ENCODE assay signal across 22 mouse cellular contexts in genomic region chr7:16499671-16500104, GRCm38 (mm10). TPM values are rescaled to one million over a fixed set of nuclear protein-coding genes. Genes with fewer than 3 reads are reported as not detected.
DNase-seq lines count a peak whose midpoint lies in the region; ATAC-seq and TF ChIP-seq lines count a peak whose summit lies in the region.
"Had no signal": no experiment of that assay in that cellular context is flagged by ENCODE, and none has a peak within 500 bp of the region (broad histone marks: within the 10 kb centered on the region; RNA-seq: fewer than 3 reads in every experiment).

No protein-coding gene starts in this region.

- TF ChIP-seq CTCF in intestine, postnatal 0 days (IDR thresholded peaks at IDR 0.05; ENCODE audit: low read depth): no peak

- H3K9ac ChIP-seq in forebrain, embryonic 14.5 days (ENCODE audit: low read length): no peak overlapping the region
- no peak overlapping the region for H3K9ac ChIP-seq in forebrain, embryonic 11.5 days (ENCODE audit: low read length)
- H3K9ac ChIP-seq in intestine, embryonic 16.5 days (ENCODE audit: low read depth, low read length): no peak overlapping the region
- no peak overlapping the region for H3K9ac ChIP-seq in intestine, postnatal 0 days (ENCODE audit: low read depth, low read length)
- H3K9ac ChIP-seq in neural tube, embryonic 14.5 days (replicated peaks; ENCODE audit: low read depth, low read length): no peak overlapping the region
- H3K9ac ChIP-seq: embryonic facial prominence, embryonic 12.5 days; limb, embryonic 12.5 days; liver, embryonic 13.5 days; lung, embryonic 15.5 days; stomach, embryonic 15.5 days had no signal

- H3K36me3 ChIP-seq in forebrain, embryonic 14.5 days (ENCODE audit: control insufficient read depth, insufficient read depth, low read length): peaks cover 78% of the 10 kb centered on the region
- H3K36me3 ChIP-seq in forebrain, embryonic 11.5 days (ENCODE audit: control insufficient read depth, insufficient read depth, low read length): peaks cover 18% of the 10 kb centered on the region; the same call in 1 of the 2 replicates
- peaks cover 11% of the 10 kb centered on the region for H3K36me3 ChIP-seq in intestine, embryonic 16.5 days (ENCODE audit: control insufficient read depth, insufficient read depth, low read length)
- peaks cover 48% of the 10 kb centered on the region for H3K36me3 ChIP-seq in intestine, postnatal 0 days (ENCODE audit: control insufficient read depth, insufficient read depth)
- H3K36me3 ChIP-seq in neural tube, embryonic 14.5 days (ENCODE audit: control insufficient read depth, insufficient read depth, low read length): peaks cover 38% of the 10 kb centered on the region

- ATAC-seq in forebrain, embryonic 14.5 days: 0 out of 2 replicates have a peak, but pooled peaks have one; percentile 12
- ATAC-seq in forebrain, embryonic 11.5 days (replicated peaks; ENCODE audit: low FRiP score): no peak
- ATAC-seq in intestine, embryonic 16.5 days: 0 out of 2 replicates have a peak, but pooled peaks have one; percentile 23
- ATAC-seq in intestine, postnatal 0 days: no peak
- ATAC-seq in neural tube, embryonic 14.5 days (ENCODE audit: low read depth): peak; percentile 35; the same call in 1 of the 2 replicates

- no peak for DNase-seq in forebrain, embryonic 14.5 days (ENCODE audit: low spot score)
- DNase-seq in forebrain, embryonic 11.5 days (ENCODE audit: low spot score): no peak
- peak; percentile 66 to 81 for DNase-seq in right cerebral cortex, postnatal 10 days (ENCODE audit: low spot score in 2 of 2)
- no peak for DNase-seq in right cerebral cortex, postnatal 25 days
- DNase-seq in urinary bladder, adult 2 months (ENCODE audit: low spot score): no peak
- DNase-seq: adrenal gland, postnatal 10 days; cerebellum, adult 2 months; gastrocnemius, postnatal 10 days; kidney, adult 8-10 months; kidney, postnatal 36 days; liver, embryonic 13.5 days; retina, postnatal 1 day; spleen, adult 18-20 months; thymus, adult 2 months had no signal

- WGBS in forebrain, embryonic 14.5 days: 83% methylated on average over 6 of the region's 6 CpGs
- 85% methylated on average over 6 of the region's 6 CpGs for WGBS in forebrain, embryonic 11.5 days
- WGBS in intestine, embryonic 16.5 days: 83% methylated on average over 6 of the region's 6 CpGs
- WGBS in intestine, postnatal 0 days: 87% methylated on average over 6 of the region's 6 CpGs
- 71% methylated on average over 6 of the region's 6 CpGs for WGBS in neural tube, embryonic 14.5 days

- no peak overlapping the region for H3K4me3 ChIP-seq in forebrain, embryonic 14.5 days (ENCODE audit: low read depth, low read length)
- H3K4me3 ChIP-seq in forebrain, embryonic 11.5 days (ENCODE audit: low read depth, low read length): no peak overlapping the region
- no peak overlapping the region for H3K4me3 ChIP-seq in intestine, embryonic 16.5 days (ENCODE audit: low read length)
- H3K4me3 ChIP-seq in intestine, postnatal 0 days (ENCODE audit: low read depth, low read length): no peak overlapping the region
- H3K4me3 ChIP-seq in neural tube, embryonic 14.5 days (ENCODE audit: low read depth, low read length): no peak overlapping the region
- H3K4me3 ChIP-seq: embryonic facial prominence, embryonic 12.5 days; limb, embryonic 12.5 days; liver, embryonic 13.5 days; lung, embryonic 15.5 days; stomach, embryonic 15.5 days had no signal

- H3K27ac ChIP-seq in forebrain, embryonic 14.5 days (ENCODE audit: low read depth, low read length): no peak overlapping the region
- no peak overlapping the region for H3K27ac ChIP-seq in forebrain, embryonic 11.5 days (ENCODE audit: low read depth, low read length)
- no peak overlapping the region for H3K27ac ChIP-seq in intestine, embryonic 16.5 days (ENCODE audit: low read length)
- H3K27ac ChIP-seq in intestine, postnatal 0 days (ENCODE audit: low read depth, low read length): no peak overlapping the region
- no peak overlapping the region for H3K27ac ChIP-seq in neural tube, embryonic 14.5 days (ENCODE audit: low read depth, low read length)
- H3K27ac ChIP-seq: embryonic facial prominence, embryonic 12.5 days; limb, embryonic 12.5 days; liver, embryonic 13.5 days; lung, embryonic 15.5 days; macrophage; stomach, embryonic 15.5 days had no signal

- H3K4me1 ChIP-seq in forebrain, embryonic 14.5 days (ENCODE audit: control insufficient read depth, insufficient read depth, low read length): no peaks in the 10 kb centered on the region
- no peaks in the 10 kb centered on the region for H3K4me1 ChIP-seq in forebrain, embryonic 11.5 days (replicated peaks; ENCODE audit: control insufficient read depth, insufficient read depth, low read length)
- H3K4me1 ChIP-seq in intestine, embryonic 16.5 days (ENCODE audit: control insufficient read depth, insufficient read depth, low read length): no peaks in the 10 kb centered on the region
- no peaks in the 10 kb centered on the region for H3K4me1 ChIP-seq in intestine, postnatal 0 days (replicated peaks; ENCODE audit: control insufficient read depth, insufficient read depth, low read length)
- no peaks in the 10 kb centered on the region for H3K4me1 ChIP-seq in neural tube, embryonic 14.5 days (ENCODE audit: control insufficient read depth, insufficient read depth, low read length)
- H3K4me1 ChIP-seq: embryonic facial prominence, embryonic 12.5 days; limb, embryonic 12.5 days; lung, embryonic 15.5 days; stomach, embryonic 15.5 days had no signal

- no peak overlapping the region for H3K4me2 ChIP-seq in forebrain, embryonic 14.5 days (ENCODE audit: low read length)
- H3K4me2 ChIP-seq in forebrain, embryonic 11.5 days (ENCODE audit: low read depth, low read length, severe bottlenecking): no peak overlapping the region
- no peak overlapping the region for H3K4me2 ChIP-seq in intestine, embryonic 16.5 days (ENCODE audit: low read depth, low read length)
- no peak overlapping the region for H3K4me2 ChIP-seq in intestine, postnatal 0 days (replicated peaks; ENCODE audit: low read depth)
- no peak overlapping the region for H3K4me2 ChIP-seq in neural tube, embryonic 14.5 days (ENCODE audit: low read depth, low read length)
- H3K4me2 ChIP-seq: embryonic facial prominence, embryonic 12.5 days; limb, embryonic 12.5 days; liver, embryonic 13.5 days; lung, embryonic 15.5 days; stomach, embryonic 15.5 days had no signal

- H3K9me3 ChIP-seq in forebrain, embryonic 14.5 days (replicated peaks; ENCODE audit: control insufficient read depth, low read length): no peaks in the 10 kb centered on the region
- H3K9me3 ChIP-seq in forebrain, embryonic 11.5 days (ENCODE audit: control insufficient read depth, low read length): no peaks in the 10 kb centered on the region
- H3K9me3 ChIP-seq in intestine, embryonic 16.5 days (ENCODE audit: control insufficient read depth, low read length): no peaks in the 10 kb centered on the region
- H3K9me3 ChIP-seq in intestine, postnatal 0 days (ENCODE audit: control insufficient read depth): no peaks in the 10 kb centered on the region
- no peaks in the 10 kb centered on the region for H3K9me3 ChIP-seq in neural tube, embryonic 14.5 days (ENCODE audit: control insufficient read depth, low read length)
- H3K9me3 ChIP-seq: embryonic facial prominence, embryonic 12.5 days; limb, embryonic 12.5 days; liver, embryonic 13.5 days; lung, embryonic 15.5 days; stomach, embryonic 15.5 days had no signal

- no peaks in the 10 kb centered on the region for H3K27me3 ChIP-seq in forebrain, embryonic 14.5 days (replicated peaks; ENCODE audit: control insufficient read depth, insufficient read depth, low read length)
- no peaks in the 10 kb centered on the region for H3K27me3 ChIP-seq in forebrain, embryonic 11.5 days (ENCODE audit: control insufficient read depth, insufficient read depth, low read length)
- H3K27me3 ChIP-seq in intestine, embryonic 16.5 days (replicated peaks; ENCODE audit: control insufficient read depth, insufficient read depth, low read length): no peaks in the 10 kb centered on the region
- H3K27me3 ChIP-seq in intestine, postnatal 0 days (replicated peaks; ENCODE audit: control insufficient read depth, insufficient read depth, low read length): no peaks in the 10 kb centered on the region
- H3K27me3 ChIP-seq in neural tube, embryonic 14.5 days (ENCODE audit: control insufficient read depth, insufficient read depth, low read length): no peaks in the 10 kb centered on the region
- H3K27me3 ChIP-seq: embryonic facial prominence, embryonic 12.5 days; limb, embryonic 12.5 days; liver, embryonic 13.5 days; lung, embryonic 15.5 days; stomach, embryonic 15.5 days had no signal

RNA-seq across cellular contexts. Expression of gene Npas1, which starts 22.2 kb away (rescaled TPM):
- polyA plus RNA-seq in forebrain, embryonic 14.5 days (2014; fragmentation: Nextera tagmentation; extraction: Ambion mirVana): 2.4 and 3.4 TPM in 2 replicates
- polyA plus RNA-seq in forebrain, embryonic 11.5 days (2014; fragmentation: Nextera tagmentation; extraction: Ambion mirVana): 0.55 and 0.63 TPM in 2 replicates
- polyA plus RNA-seq in intestine, embryonic 16.5 days (2015; fragmentation: Nextera tagmentation; extraction: Ambion mirVana): 0.13 and 0.27 TPM in 2 replicates
- 0.22 and 0.27 TPM in 2 replicates for polyA plus RNA-seq in intestine, postnatal 0 days (2015; fragmentation: Nextera tagmentation; extraction: Ambion mirVana)
- 1.8 and 2.0 TPM in 2 replicates for polyA plus RNA-seq in neural tube, embryonic 14.5 days (2014; fragmentation: Nextera tagmentation; extraction: Ambion mirVana)
- 0.10 TPM in 1 of 2 replicates, not detected in the other for polyA plus RNA-seq in urinary bladder, adult 2 months (2012; rRNA removed)
- polyA plus RNA-seq: macrophage had no signal

RNA-seq across cellular contexts. Expression of gene Tmem160, which starts 47.1 kb away (rescaled TPM):
- 67.2 and 75.4 TPM in 2 replicates for polyA plus RNA-seq in forebrain, embryonic 14.5 days (2014; fragmentation: Nextera tagmentation; extraction: Ambion mirVana)
- polyA plus RNA-seq in forebrain, embryonic 11.5 days (2014; fragmentation: Nextera tagmentation; extraction: Ambion mirVana): 48.6 and 52.1 TPM in 2 replicates
- polyA plus RNA-seq in intestine, embryonic 16.5 days (2015; fragmentation: Nextera tagmentation; extraction: Ambion mirVana): 52.4 and 62.8 TPM in 2 replicates
- 124 and 132 TPM in 2 replicates for polyA plus RNA-seq in intestine, postnatal 0 days (2015; fragmentation: Nextera tagmentation; extraction: Ambion mirVana)
- polyA plus RNA-seq in neural tube, embryonic 14.5 days (2014; fragmentation: Nextera tagmentation; extraction: Ambion mirVana): 62.7 and 70.4 TPM in 2 replicates
- polyA plus RNA-seq in urinary bladder, adult 2 months (2012; rRNA removed): 59.4 and 67.6 TPM in 2 replicates

Comparison
In these comparisons a context has a peak if more than half of its experiments do, and no peak if none do; other contexts are left out.
1. ATAC-seq: peak in forebrain, embryonic 14.5 days (single experiment), intestine, embryonic 16.5 days (single experiment) and neural tube, embryonic 14.5 days (single experiment); none in forebrain, embryonic 11.5 days (single experiment) and intestine, postnatal 0 days (single experiment).
2. DNase-seq: peak in right cerebral cortex, postnatal 10 days (2 of 2); none in forebrain, embryonic 14.5 days (single experiment), forebrain, embryonic 11.5 days (single experiment), right cerebral cortex, postnatal 25 days (single experiment) and urinary bladder, adult 2 months (single experiment).